Mouse (Mus musculus) embryonic fibroblast, embryonic 13.5 days (primary cell): ENCODE measurements at regions not wholly inside any gene's neighbourhood (a gene's known extent, or its start where the extent isn't known, plus 50 kb on each side); places are given as distances from the start of the nearest gene placed in this dataset.

Experiments
- H3K27ac ChIP-seq: 2 replicates; pipeline ENCODE4 v1.5.1; 2012; ENCODE audit warnings: low read length, control low read depth, inconsistent platforms; ENCODE audit not compliant: insufficient read depth
- H3K4me1 ChIP-seq: 2 replicates; pipeline ENCODE4 v1.6.1; 2011; ENCODE audit warnings: low read length; ENCODE audit not compliant: control insufficient read depth, insufficient read depth
- H3K4me3 ChIP-seq: 2 replicates; pipeline ENCODE4 v1.5.1; 2011; ENCODE audit warnings: mild to moderate bottlenecking, control low read depth, low read length; ENCODE audit not compliant: insufficient read depth
- CTCF ChIP-seq: IDR thresholded peaks from 2 replicates; pipeline ENCODE4 v1.5.1; 2011; ENCODE audit warnings: mild to moderate bottlenecking, control low read depth, low read length, moderate library complexity, borderline replicate concordance; ENCODE audit not compliant: insufficient read depth
- POLR2A ChIP-seq: IDR thresholded peaks from 2 replicates; pipeline ENCODE4 v1.6.1; 2011; ENCODE audit warnings: low read depth, mild to moderate bottlenecking, control low read depth, low read length, moderate library complexity

GRCm38 (mm10) chr9:33062476-33062875 lies 426.5 kb downstream of the Ets1 start:
- Histone ChIP-seq H3K4me3 (no peak overlapping the region), H3K27ac (no peak overlapping the region), H3K4me1 (no peaks in the 10 kb centered on the region)
- no peak for TF ChIP-seq CTCF
- TF ChIP-seq POLR2A: no peak

- no peaks in the 10 kb centered on the region for H3K4me1 ChIP-seq
- TF ChIP-seq CTCF: no peak
Measured at GRCm38 (mm10) chr9:33065331-33065730, 429.3 kb downstream of the Ets1 start.

GRCm38 (mm10) chr9:33067521-33067920 lies 431.5 kb downstream of the Ets1 start:
- no peak for TF ChIP-seq POLR2A
- no peak for TF ChIP-seq CTCF
- H3K4me1 ChIP-seq: no peaks in the 10 kb centered on the region

More at GRCm38 (mm10) chr9:33065331-33065730, 429.3 kb downstream of the Ets1 start:
- no peak overlapping the region for H3K27ac ChIP-seq
- no peak overlapping the region for H3K4me3 ChIP-seq

GRCm38 (mm10) chr9:33070116-33070515 lies 434.1 kb downstream of the Ets1 start:
- TF ChIP-seq CTCF: no peak
- no peak for TF ChIP-seq POLR2A
- Histone ChIP-seq H3K27ac (no peak overlapping the region), H3K4me1 (no peaks in the 10 kb centered on the region), H3K4me3 (no peak overlapping the region)

More at GRCm38 (mm10) chr9:33067521-33067920, 431.5 kb downstream of the Ets1 start:
- Histone ChIP-seq H3K4me3 (no peak overlapping the region), H3K27ac (no peak overlapping the region)

GRCm38 (mm10) chr9:33080271-33080670 lies 444.2 kb downstream of the Ets1 start:
- TF ChIP-seq CTCF: no peak
- no peak for TF ChIP-seq POLR2A
- H3K4me1 ChIP-seq: peaks cover 3% of the 10 kb centered on the region
- H3K27ac ChIP-seq: no peak overlapping the region
- no peak overlapping the region for H3K4me3 ChIP-seq

GRCm38 (mm10) chr9:33080774-33081173 lies 444.8 kb downstream of the Ets1 start:
- H3K27ac ChIP-seq: no peak overlapping the region
- H3K4me1 ChIP-seq: peaks cover 3% of the 10 kb centered on the region
- no peak overlapping the region for H3K4me3 ChIP-seq
- TF ChIP-seq POLR2A (no peak), CTCF (no peak)

- no peaks in the 10 kb centered on the region for H3K4me1 ChIP-seq
- H3K4me3 ChIP-seq: no peak overlapping the region
- TF ChIP-seq POLR2A: no peak
- TF ChIP-seq CTCF: no peak
- H3K27ac ChIP-seq: no peak overlapping the region
Measured at GRCm38 (mm10) chr9:33089977-33090376, 454.0 kb downstream of the Ets1 start.

- Histone ChIP-seq H3K4me1 (no peaks in the 10 kb centered on the region), H3K4me3 (no peak overlapping the region), H3K27ac (no peak overlapping the region)
- TF ChIP-seq CTCF (no peak), POLR2A (no peak)
Measured at GRCm38 (mm10) chr9:33091664-33092063, 455.6 kb downstream of the Ets1 start.

- TF ChIP-seq POLR2A (no peak), CTCF (no peak)
- Histone ChIP-seq H3K4me1 (no peaks in the 10 kb centered on the region; the same call in 1 of the 2 replicates), H3K27ac (no peak overlapping the region), H3K4me3 (no peak overlapping the region)
Measured at GRCm38 (mm10) chr9:33095654-33096053, 459.6 kb downstream of the Ets1 start.

- no peak overlapping the region for H3K4me3 ChIP-seq
- H3K4me1 ChIP-seq: peaks cover 6% of the 10 kb centered on the region; the same call in 1 of the 2 replicates
- peak overlapping the region; percentile 11; the same call in 1 of the 2 replicates for H3K27ac ChIP-seq
- no peak for TF ChIP-seq CTCF
- no peak for TF ChIP-seq POLR2A
Measured at GRCm38 (mm10) chr9:33101206-33101605, 465.2 kb downstream of the Ets1 start.

GRCm38 (mm10) chr9:33104623-33105074 lies 468.6 kb downstream of the Ets1 start:
- no peak overlapping the region for H3K27ac ChIP-seq
- TF ChIP-seq CTCF: no peak
- no peak for TF ChIP-seq POLR2A
- peaks cover 6% of the 10 kb centered on the region; the same call in 1 of the 2 replicates for H3K4me1 ChIP-seq
- no peak overlapping the region for H3K4me3 ChIP-seq
